Mouse (Mus musculus): Measurements from ENCODE around the gene Tha1. TPM values are rescaled to one million over a fixed set of nuclear protein-coding genes. Genes with fewer than 3 reads are reported as not detected.

Gene Tha1
- total and polyA plus RNA-seq, 3 experiments, result not detected

GRCm38 (mm10) chr11:117827386-117827785, 45.9 kb downstream of the Tha1 start:
- Histone ChIP-seq H3K9me3 (replicated peaks) (no peaks in the 10 kb centered on the region), H3K27me3 (ENCODE audit: insufficient read depth, low read length) (no peaks in the 10 kb centered on the region), H3K36me3 (replicated peaks) (peaks cover 28% of the 10 kb centered on the region), H3K4me1 (ENCODE audit: insufficient read depth, low read depth, low read length) (peaks cover 85% of the 10 kb centered on the region), H3K4me3 (ENCODE audit: low read depth, low read length) (no peak overlapping the region)
- no peak for ATAC-seq (ENCODE audit: extremely low read depth, insufficient number of reproducible peaks, low FRiP score, poor library complexity, severe bottlenecking)
- no peak for DNase-seq (ENCODE audit: low spot score)
- no peak for TF ChIP-seq CTCF (IDR thresholded peaks at IDR 0.05; ENCODE audit: low read depth, low read length)

DNA sequence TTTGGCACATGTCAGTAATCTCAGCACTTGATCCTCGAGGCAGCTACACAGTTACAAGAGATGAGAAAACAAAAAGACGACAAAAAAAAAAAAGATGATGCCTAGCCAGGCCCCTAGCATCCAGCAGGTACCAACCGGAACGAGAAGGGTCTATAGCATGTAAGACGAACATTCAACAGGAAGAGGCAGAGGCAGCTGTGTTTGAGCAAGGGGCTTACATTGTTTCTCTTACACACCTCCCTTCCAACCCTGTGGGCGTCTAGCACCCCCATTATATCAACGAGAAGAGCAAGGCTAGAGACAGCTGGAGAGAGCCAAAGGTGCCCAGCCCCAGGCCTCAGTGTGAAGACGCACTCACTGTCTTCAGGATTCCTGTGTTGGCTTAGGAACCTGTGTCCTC, 46.4 kb downstream of the Tha1 start:
- peaks cover 85% of the 10 kb centered on the region for H3K4me1 ChIP-seq (ENCODE audit: insufficient read depth, low read depth, low read length)
- H3K36me3 ChIP-seq (replicated peaks), result peaks cover 33% of the 10 kb centered on the region
- no peaks in the 10 kb centered on the region for H3K27me3 ChIP-seq (ENCODE audit: insufficient read depth, low read length)
- H3K4me3 ChIP-seq (ENCODE audit: low read depth, low read length), result no peak overlapping the region
- no peak for ATAC-seq (ENCODE audit: extremely low read depth, insufficient number of reproducible peaks, low FRiP score, poor library complexity, severe bottlenecking)
- DNase-seq (ENCODE audit: low spot score), result no peak
- no peaks in the 10 kb centered on the region for H3K9me3 ChIP-seq (replicated peaks)
- no peak for TF ChIP-seq TAL1 (conservative IDR thresholded peaks at IDR 0.05; ENCODE audit: low read depth, low read length)
- TF ChIP-seq POLR2AphosphoS5 (IDR thresholded peaks at IDR 0.05; ENCODE audit: insufficient replicate concordance, low read depth, low read length), result no peak
- no peak for TF ChIP-seq GATA2 (IDR thresholded peaks at IDR 0.05; ENCODE audit: borderline replicate concordance, low read depth, low read length)

DNA sequence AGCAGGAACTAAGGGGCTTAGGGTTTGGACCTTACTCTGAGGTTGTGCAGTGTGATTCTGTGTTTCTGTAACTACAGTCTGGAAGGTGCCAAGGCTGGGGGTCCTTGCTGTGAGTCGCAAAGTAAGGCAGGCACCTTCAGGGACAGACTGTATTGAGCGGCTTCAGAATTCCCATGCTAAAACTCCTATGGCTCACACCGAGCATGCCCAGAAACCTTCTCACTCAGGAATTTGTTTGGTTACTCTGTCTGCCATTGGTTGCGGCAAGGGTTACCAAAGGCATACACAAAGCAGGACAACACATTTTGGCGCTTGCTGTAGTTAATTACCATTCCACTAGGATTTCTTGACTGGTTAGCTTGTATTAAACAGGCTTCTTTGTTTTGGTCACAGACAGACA, 47.1 kb downstream of the Tha1 start:
- no peaks in the 10 kb centered on the region for H3K27me3 ChIP-seq (ENCODE audit: insufficient read depth, low read length)
- no peak for DNase-seq (ENCODE audit: low spot score)
- H3K36me3 ChIP-seq (replicated peaks), result peaks cover 40% of the 10 kb centered on the region
- ATAC-seq (ENCODE audit: extremely low read depth, insufficient number of reproducible peaks, low FRiP score, poor library complexity, severe bottlenecking), result 0 out of 2 replicates have a peak, but pooled peaks have one; percentile 6
- no peak for TF ChIP-seq GATA1 (IDR thresholded peaks at IDR 0.05; ENCODE audit: borderline replicate concordance, low read length)
- TF ChIP-seq CTCF (IDR thresholded peaks at IDR 0.05; ENCODE audit: low read depth, low read length), result no peak
- no peak for TF ChIP-seq POLR2AphosphoS5 (IDR thresholded peaks at IDR 0.05; ENCODE audit: insufficient replicate concordance, low read depth, low read length)
- TF ChIP-seq GATA2 (IDR thresholded peaks at IDR 0.05; ENCODE audit: borderline replicate concordance, low read depth, low read length), result no peak
- TF ChIP-seq TAL1 (conservative IDR thresholded peaks at IDR 0.05; ENCODE audit: low read depth, low read length), result no peak
- peak overlapping the region; percentile 79 for H3K4me3 ChIP-seq (ENCODE audit: low read depth, low read length)
- no peaks in the 10 kb centered on the region for H3K9me3 ChIP-seq (replicated peaks)
- peaks cover 87% of the 10 kb centered on the region for H3K4me1 ChIP-seq (ENCODE audit: insufficient read depth, low read depth, low read length)

- Histone ChIP-seq H3K36me3 (replicated peaks) (peaks cover 44% of the 10 kb centered on the region), H3K4me1 (ENCODE audit: insufficient read depth, low read depth, low read length) (peaks cover 87% of the 10 kb centered on the region), H3K4me3 (ENCODE audit: low read depth, low read length) (peak within 1 kb of the TSS; percentile 79), H3K27me3 (ENCODE audit: insufficient read depth, low read length) (no peaks in the 10 kb centered on the region), H3K9me3 (replicated peaks) (no peaks in the 10 kb centered on the region)
- peak; percentile 75 for DNase-seq (ENCODE audit: low spot score)
- peak; percentile 50 for ATAC-seq (ENCODE audit: extremely low read depth, insufficient number of reproducible peaks, low FRiP score, poor library complexity, severe bottlenecking)
- TF ChIP-seq CTCF (IDR thresholded peaks at IDR 0.05; ENCODE audit: low read depth, low read length) (no peak), POLR2AphosphoS5 (IDR thresholded peaks at IDR 0.05; ENCODE audit: insufficient replicate concordance, low read depth, low read length) (no peak), GATA1 (IDR thresholded peaks at IDR 0.05; ENCODE audit: borderline replicate concordance, low read length) (no peak), TAL1 (conservative IDR thresholded peaks at IDR 0.05; ENCODE audit: low read depth, low read length) (no peak), GATA2 (IDR thresholded peaks at IDR 0.05; ENCODE audit: borderline replicate concordance, low read depth, low read length) (no peak)
Measured at GRCm38 (mm10) chr11:117825333-117826101, 47.8 kb downstream of the Tha1 start, which contains the start of the genes Afmid and Tk1. TSS of gene Afmid (plus strand) at chr11:117825924. TSS of gene Tk1 (minus strand) at chr11:117826092.

DNA sequence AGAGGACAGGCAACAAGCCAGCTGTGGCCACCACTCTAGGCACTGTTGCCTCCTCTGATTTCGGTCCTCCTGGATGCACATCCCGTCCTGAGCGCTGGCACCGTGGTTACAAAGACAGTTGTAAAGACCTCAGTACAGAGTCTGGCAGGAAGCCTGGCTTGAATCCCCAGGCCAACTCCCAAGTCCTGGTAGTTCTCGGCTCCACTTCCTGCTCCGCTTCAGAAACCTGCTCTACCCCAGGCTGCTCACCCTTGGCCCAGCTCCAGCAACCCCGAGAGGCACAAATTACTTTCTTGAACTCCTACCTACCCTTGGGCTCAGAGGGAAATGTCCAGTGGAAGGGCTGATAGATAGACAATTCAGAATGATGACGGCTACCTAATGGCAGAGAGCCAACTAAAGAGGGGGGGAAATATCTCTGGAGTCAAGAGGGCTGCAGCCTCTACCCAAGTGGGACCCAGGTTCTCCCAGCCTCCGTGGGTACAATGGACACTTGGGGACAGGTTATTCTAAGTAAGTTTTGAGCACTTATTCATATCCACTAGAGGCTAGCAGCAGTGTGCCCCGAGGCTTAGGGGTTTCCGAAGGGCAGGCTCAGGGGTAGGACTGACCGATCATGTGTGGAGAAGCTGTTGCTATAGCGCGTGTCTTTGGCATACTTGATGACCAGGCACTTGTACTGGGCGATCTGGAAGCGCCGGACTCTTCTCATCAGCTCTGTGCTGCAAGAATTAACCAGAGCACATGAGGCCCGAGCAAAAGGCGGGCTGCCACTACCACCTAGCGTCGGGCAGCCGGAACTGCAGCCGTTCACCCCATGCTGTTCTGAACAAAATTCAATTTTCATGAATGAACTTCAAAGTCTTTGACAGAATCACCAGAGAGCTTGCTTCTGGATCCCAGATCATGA, 49.0 kb downstream of the Tha1 start:
- peak; percentile 70 for DNase-seq (ENCODE audit: low spot score)
- Histone ChIP-seq H3K36me3 (replicated peaks) (peaks cover 52% of the 10 kb centered on the region), H3K4me1 (ENCODE audit: insufficient read depth, low read depth, low read length) (peaks cover 89% of the 10 kb centered on the region)

DNA sequence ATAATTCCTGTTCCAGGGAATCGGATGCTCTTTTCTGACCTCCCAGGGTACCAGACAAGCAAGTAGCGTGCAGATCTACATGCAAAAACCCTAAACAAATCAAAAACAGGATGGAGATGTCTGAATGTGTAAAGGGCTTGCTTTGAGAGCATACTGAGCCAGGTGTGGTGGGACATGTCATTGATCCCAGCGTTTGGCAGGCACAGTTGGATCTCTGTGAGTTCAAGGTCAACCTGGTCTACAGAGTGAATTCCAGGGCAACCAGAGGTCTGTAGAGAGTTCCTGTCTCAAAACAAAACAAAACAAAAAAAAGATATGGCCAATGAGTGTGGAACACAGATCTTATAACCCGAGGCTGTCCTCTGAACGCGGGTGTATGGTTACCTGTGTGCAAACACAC, 49.9 kb downstream of the Tha1 start:
- ATAC-seq (ENCODE audit: extremely low read depth, insufficient number of reproducible peaks, low FRiP score, poor library complexity, severe bottlenecking), result no peak
- no peak overlapping the region for H3K4me3 ChIP-seq (ENCODE audit: low read depth, low read length)

More for the DNA sequence above, 49.0 kb downstream of the Tha1 start:
- H3K9me3 ChIP-seq (replicated peaks), result no peaks in the 10 kb centered on the region
- TF ChIP-seq CTCF (IDR thresholded peaks at IDR 0.05; ENCODE audit: low read depth, low read length) (peak; percentile 75), POLR2AphosphoS5 (IDR thresholded peaks at IDR 0.05; ENCODE audit: insufficient replicate concordance, low read depth, low read length) (no peak)
- H3K4me3 ChIP-seq (ENCODE audit: low read depth, low read length), result peak overlapping the region; percentile 79
- no peaks in the 10 kb centered on the region for H3K27me3 ChIP-seq (ENCODE audit: insufficient read depth, low read length)
- ATAC-seq (ENCODE audit: extremely low read depth, insufficient number of reproducible peaks, low FRiP score, poor library complexity, severe bottlenecking), result 0 out of 2 replicates have a peak, but pooled peaks have one; percentile 36

More for the DNA sequence above, 49.9 kb downstream of the Tha1 start:
- Histone ChIP-seq H3K9me3 (replicated peaks) (no peaks in the 10 kb centered on the region), H3K4me1 (ENCODE audit: insufficient read depth, low read depth, low read length) (peaks cover 90% of the 10 kb centered on the region), H3K36me3 (replicated peaks) (peaks cover 62% of the 10 kb centered on the region), H3K27me3 (ENCODE audit: insufficient read depth, low read length) (no peaks in the 10 kb centered on the region)
- no peak for DNase-seq (ENCODE audit: low spot score)
- TF ChIP-seq GATA1 (IDR thresholded peaks at IDR 0.05; ENCODE audit: borderline replicate concordance, low read length) (no peak), POLR2AphosphoS5 (IDR thresholded peaks at IDR 0.05; ENCODE audit: insufficient replicate concordance, low read depth, low read length) (no peak), TAL1 (conservative IDR thresholded peaks at IDR 0.05; ENCODE audit: low read depth, low read length) (no peak), CTCF (IDR thresholded peaks at IDR 0.05; ENCODE audit: low read depth, low read length) (no peak), GATA2 (IDR thresholded peaks at IDR 0.05; ENCODE audit: borderline replicate concordance, low read depth, low read length) (no peak)
